Mouse (Mus musculus) erythroblast, embryonic 14.5 days (primary cell): ENCODE data around the gene Kif16b.

ENCODE experiments used
- GATA1 ChIP-seq: IDR thresholded peaks from 2 replicates; pipeline ENCODE4 v1.6.1; 2012; ENCODE audit warnings: low read length, inconsistent platforms, mixed read lengths
- TAL1 ChIP-seq: IDR thresholded peaks from 3 replicates; pipeline ENCODE4 v1.6.1; 2012; ENCODE audit warnings: low read length, inconsistent platforms, mixed read lengths

DNA sequence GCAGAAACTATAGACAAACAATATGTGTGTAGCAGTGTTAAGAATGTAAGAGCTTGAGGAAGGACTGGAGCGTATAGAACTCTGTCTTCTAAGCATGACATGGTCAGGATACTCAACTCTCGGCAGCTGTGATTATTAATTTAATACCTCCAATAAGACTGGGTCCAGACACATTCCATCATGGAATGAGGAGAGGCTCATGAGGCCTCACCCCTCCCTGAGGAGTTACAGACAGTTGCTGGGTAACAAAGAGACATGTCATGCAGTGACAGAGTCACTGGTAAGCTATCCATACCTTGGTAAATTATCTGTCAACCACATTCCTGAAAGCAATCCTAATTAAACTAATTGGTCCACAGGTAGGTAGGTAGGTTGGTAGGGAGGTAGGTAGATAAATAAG, 277.1 kb downstream of the Kif16b start:
- TF ChIP-seq GATA1 (no peak), TAL1 (no peak)
